Mouse (Mus musculus): Measurements from ENCODE around the gene Wnt2b.

The Wnt2b gene

GRCm38 (mm10) chr3:104961066-104962059 is at the start of gene Wnt2b:
Wnt2b (minus strand) TSS chr3:104961921.
- in situ Hi-C loops (cut with MboI; ENCODE audit: unreplicated experiment in 2 of 2): loop anchor here in 1 of 2 experiments (10.0 kb wide), 2 partner anchors 87 to 177 kb away; partner anchors contain the start of genes Fam19a3, Ppm1j and Rhoc

DNA sequence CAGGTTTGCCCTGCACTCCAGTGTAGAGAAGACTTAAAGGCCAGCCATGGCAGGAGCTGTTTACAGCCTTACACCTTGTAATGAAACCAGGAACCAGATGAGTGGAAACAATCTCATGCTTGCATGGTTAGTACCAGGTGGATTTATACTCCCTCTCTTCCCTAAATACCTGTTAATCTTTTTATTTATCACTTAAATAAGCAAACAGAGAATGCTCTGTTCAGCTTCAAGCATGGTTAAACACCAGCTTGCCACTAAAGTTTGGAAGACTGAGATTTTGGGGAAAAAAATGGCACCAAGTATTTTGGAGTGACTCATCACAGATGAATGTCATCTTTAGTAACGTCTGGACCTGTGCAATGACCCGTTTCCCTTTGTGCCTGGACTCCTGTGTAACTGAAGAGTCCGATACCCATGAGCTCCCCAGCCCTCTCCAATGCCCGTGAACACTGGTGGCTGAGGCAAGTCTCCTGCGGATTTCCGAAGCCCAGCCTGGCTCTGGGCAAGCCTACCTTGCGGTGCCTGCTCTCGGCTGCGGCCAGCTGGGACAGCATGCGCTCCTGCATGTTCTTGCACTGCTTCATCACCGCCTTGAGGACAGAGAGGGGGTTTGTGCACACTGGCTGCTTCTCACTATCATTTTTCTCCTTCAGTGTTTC is 49.1 kb upstream of the Wnt2b start:
- in situ Hi-C loops (cut with MboI; ENCODE audit: unreplicated experiment in 2 of 2): no loop called here

DNA sequence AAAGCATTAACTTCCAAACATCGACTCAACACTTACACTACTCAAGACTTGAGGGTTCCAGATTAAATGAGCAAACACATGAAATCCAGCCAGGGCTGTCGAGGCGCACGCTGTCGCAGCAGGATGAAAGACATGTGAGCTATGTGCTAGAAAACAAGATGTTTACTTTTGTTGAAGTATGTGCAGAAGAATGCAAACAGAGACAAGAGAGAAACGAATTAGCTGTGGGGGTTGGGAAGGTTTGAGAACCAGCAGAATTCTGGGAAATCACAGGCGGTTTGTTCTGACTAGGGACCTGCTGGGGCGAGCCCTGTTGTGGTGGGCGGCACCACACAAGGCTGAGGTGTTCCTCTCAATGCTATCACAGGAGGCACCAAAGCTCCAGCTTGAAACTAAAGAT is 46.3 kb upstream of the Wnt2b start:
- in situ Hi-C loops (cut with MboI; ENCODE audit: unreplicated experiment in 2 of 2): no loop called here

GRCm38 (mm10) chr3:105006101-105006500 is 44.4 kb upstream of the Wnt2b start:
- in situ Hi-C loops (cut with MboI; ENCODE audit: unreplicated experiment in 2 of 2): no loop called here

DNA sequence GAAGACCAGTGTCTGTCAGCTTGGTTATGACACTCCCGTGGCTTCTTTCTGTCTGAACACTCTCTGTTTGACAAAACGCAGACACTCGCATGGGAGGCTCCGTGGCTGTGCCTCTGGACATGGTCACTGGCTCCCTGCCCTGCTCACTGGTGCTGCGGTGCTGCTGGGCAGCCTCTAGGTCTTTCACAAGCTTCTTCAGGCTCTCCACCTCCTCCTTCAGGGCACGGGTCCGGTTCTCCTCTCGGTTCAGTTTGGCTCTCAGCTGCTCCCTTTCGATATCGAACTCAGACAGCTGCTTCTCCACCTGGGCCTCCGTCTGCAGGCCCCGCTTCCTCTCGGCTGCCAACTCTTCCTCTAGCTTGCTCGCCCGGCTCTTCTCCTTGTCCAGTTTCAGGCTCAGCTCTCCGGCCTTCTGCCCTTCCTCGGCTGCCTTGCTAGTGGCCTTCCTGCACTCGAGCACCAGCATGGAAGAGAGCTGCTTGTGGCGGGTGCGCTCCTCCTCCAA is 43.9 kb upstream of the Wnt2b start:
- in situ Hi-C loops (cut with MboI; ENCODE audit: unreplicated experiment in 2 of 2): no loop called here

DNA sequence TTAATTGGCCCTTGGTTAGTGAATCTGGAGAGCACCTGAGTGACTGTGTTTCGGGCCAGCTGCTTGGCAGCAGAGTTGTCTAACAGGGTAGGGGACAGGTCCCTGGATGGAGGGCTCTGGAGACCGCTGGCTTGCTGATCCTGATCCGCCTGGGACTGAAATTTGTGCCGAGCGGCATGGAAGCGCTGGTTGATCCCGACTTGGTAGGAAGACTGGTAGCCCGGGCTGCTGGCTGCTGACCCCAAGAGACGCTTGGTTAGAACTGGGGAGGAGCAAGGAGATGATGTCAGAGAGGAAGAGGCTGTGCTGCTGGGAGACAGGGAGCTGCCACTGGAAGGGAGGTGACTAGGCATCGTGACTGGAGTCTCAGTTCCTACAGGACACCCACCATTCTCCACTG is 43.3 kb upstream of the Wnt2b start:
- in situ Hi-C loops (cut with MboI; ENCODE audit: unreplicated experiment in 2 of 2): no loop called here

- in situ Hi-C loops (cut with MboI; ENCODE audit: unreplicated experiment in 2 of 2): no loop called here
Measured at GRCm38 (mm10) chr3:105003960-105004463, 42.3 kb upstream of the Wnt2b start.

DNA sequence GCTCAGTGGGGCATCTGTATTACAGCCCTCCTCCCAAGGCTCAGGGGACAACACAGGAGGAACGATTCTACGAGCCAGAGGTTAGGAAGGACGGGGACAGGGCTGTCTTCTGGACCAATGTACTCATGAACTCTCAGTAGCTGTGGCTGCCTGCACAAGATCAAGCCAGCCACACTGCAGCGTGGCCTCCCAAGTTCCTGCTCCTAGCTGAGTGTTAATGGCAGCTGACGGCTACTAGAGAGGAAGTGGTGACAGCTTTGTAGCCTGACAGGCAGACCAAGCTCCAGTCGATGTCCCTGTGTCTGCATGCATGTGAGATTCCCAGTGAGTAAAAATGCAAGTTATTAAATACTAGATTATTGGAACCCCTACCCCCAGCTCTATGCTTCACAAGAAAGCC is 39.7 kb upstream of the Wnt2b start:
- in situ Hi-C loops (cut with MboI; ENCODE audit: unreplicated experiment in 2 of 2): no loop called here

- in situ Hi-C loops (cut with MboI; ENCODE audit: unreplicated experiment in 2 of 2): no loop called here
Measured at GRCm38 (mm10) chr3:105000561-105000960, 38.8 kb upstream of the Wnt2b start.

DNA sequence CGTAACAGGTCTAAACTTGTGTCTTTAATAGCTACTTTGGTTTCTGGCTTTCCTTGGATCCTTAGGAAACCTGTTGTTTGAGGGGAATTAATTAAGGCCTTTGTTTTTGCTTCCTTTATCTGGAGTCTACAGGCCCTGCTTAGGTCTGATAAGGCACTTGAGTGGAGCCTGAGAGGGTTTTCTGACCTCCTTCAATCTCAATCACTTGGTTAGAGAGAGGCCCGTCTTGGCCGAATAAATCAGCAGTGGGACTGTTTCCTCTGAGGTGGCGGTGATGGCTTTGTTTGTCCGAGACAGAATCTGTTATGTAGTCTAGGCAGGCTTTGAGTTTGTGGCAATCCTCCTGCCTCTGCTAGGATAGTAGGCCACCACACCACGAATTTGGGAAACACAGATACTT is 35.8 kb upstream of the Wnt2b start:
- in situ Hi-C loops (cut with MboI; ENCODE audit: unreplicated experiment in 2 of 2): no loop called here

- in situ Hi-C loops (cut with MboI; ENCODE audit: unreplicated experiment in 2 of 2): no loop called here
Measured at GRCm38 (mm10) chr3:104995707-104996106, 34.0 kb upstream of the Wnt2b start.

GRCm38 (mm10) chr3:104994415-104994841 is 32.7 kb upstream of the Wnt2b start:
- in situ Hi-C loops (cut with MboI; ENCODE audit: unreplicated experiment in 2 of 2): loop anchor here in 1 of 2 experiments (5.0 kb wide), 1 partner anchor 1453 kb away; no protein-coding TSS in a partner anchor

- in situ Hi-C loops (cut with MboI; ENCODE audit: unreplicated experiment in 2 of 2): loop anchor here in 1 of 2 experiments (5.0 kb wide), 1 partner anchor 1454 kb away; no protein-coding TSS in a partner anchor
Measured at GRCm38 (mm10) chr3:104993800-104994199, 32.1 kb upstream of the Wnt2b start.

- in situ Hi-C loops (cut with MboI; ENCODE audit: unreplicated experiment in 2 of 2): loop anchor here in 1 of 2 experiments (5.0 kb wide), 1 partner anchor 1454 kb away; no protein-coding TSS in a partner anchor
Measured at GRCm38 (mm10) chr3:104992709-104993388, 31.1 kb upstream of the Wnt2b start.

- in situ Hi-C loops (cut with MboI; ENCODE audit: unreplicated experiment in 2 of 2): loop anchor here in 1 of 2 experiments (5.0 kb wide), 1 partner anchor 1456 kb away; no protein-coding TSS in a partner anchor
Measured at GRCm38 (mm10) chr3:104991703-104992102, 30.0 kb upstream of the Wnt2b start.

DNA sequence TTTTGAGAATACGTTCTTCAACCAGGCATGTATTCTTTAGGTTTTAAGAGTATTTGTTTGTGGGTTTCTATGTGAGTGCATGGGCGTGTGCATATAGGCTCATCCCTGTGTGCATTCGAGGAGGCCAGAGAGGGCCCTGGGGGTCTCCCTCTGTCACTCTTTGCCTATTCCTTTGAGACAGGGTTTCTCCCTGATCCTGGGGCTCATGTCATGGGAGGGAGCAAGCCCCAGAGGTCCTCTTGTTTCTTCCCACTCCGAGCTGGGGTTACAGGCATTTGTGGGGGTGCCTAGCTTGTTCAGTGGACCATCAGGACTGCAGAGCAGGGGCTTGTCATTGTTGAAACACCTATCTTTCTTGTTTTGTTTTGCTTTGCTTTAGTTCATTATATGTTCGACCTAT is 26.2 kb upstream of the Wnt2b start:
- in situ Hi-C loops (cut with MboI; ENCODE audit: unreplicated experiment in 2 of 2): no loop called here

GRCm38 (mm10) chr3:104979735-104980134 is 18.0 kb upstream of the Wnt2b start:
- in situ Hi-C loops (cut with MboI; ENCODE audit: unreplicated experiment in 2 of 2): no loop called here

GRCm38 (mm10) chr3:104967548-104968300 is 6.0 kb upstream of the Wnt2b start:
- in situ Hi-C loops (cut with MboI; ENCODE audit: unreplicated experiment in 2 of 2): loop anchor here (5.0 to 10.0 kb wide), 3 partner anchors 93 to 183 kb away; partner anchors contain the start of genes Fam19a3 (in 1 of the 2), Ppm1j (in 1 of the 2) and Rhoc (in 1 of the 2)

- in situ Hi-C loops (cut with MboI; ENCODE audit: unreplicated experiment in 2 of 2): loop anchor here (5.0 to 10.0 kb wide), 3 partner anchors 91 to 181 kb away; partner anchors contain the start of genes Fam19a3 (in 1 of the 2), Ppm1j (in 1 of the 2) and Rhoc (in 1 of the 2)
Measured at GRCm38 (mm10) chr3:104965991-104966554, 4.4 kb upstream of the Wnt2b start.
